In the genomic region with DNA sequence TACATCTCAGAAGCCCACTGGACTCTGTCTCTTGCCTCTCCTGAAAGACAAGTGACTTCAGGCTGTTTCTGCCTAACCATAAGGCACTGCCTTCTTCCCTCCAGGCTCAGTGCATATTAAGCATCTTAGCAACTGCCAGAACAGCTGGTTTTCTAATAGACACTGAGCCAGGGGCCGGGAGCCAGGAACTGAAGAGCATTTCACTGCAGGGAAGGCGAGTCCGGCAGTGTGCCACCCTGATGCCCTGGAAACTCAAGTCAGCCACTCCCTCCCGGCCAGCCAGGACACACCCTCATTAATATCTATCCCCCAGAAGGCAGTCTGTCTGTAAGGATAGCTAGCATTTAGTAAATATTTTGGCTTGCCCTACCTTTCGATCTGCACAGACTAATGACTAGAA, we compare ENCODE assay signal across 8 mouse cellular contexts. TPM values are rescaled to one million over a fixed set of nuclear protein-coding genes. Genes with fewer than 3 reads are reported as not detected.
DNase-seq lines count a peak whose midpoint lies in the region; ATAC-seq and TF ChIP-seq lines count a peak whose summit lies in the region.

No protein-coding gene starts in this region.

- DNase-seq in hindbrain, embryonic 10.5 days (ENCODE audit: low spot score), result no peak
- peak; percentile 87 for DNase-seq in gastrocnemius, postnatal 14 days
- DNase-seq in left cerebral cortex, adult 9 months (ENCODE audit: low spot score in 2 of 2), result no peak
- DNase-seq in embryo, embryonic 10.5 days (ENCODE audit: low spot score), result no peak
- no peak for DNase-seq in cerebellum, postnatal 36 days

- ATAC-seq in hindbrain, embryonic 13.5 days (ENCODE audit: low FRiP score), result peak; percentile 65; the same call in 1 of the 2 replicates
- peak; percentile 32; the same call in 1 of the 2 replicates for ATAC-seq in lung, embryonic 16.5 days (ENCODE audit: low read depth)

- intact Hi-C loops in gastrocnemius, postnatal 14 days (cut with DNase I; ENCODE audit: low total_unique reads), result loop anchor here (10.0 kb wide), 2 partner anchors 65 to 355 kb away; a partner anchor contains a TSS

- peak; percentile 51; the same call in 1 of the 2 replicates for TF ChIP-seq POLR2A in bone marrow, adult 2 months (IDR thresholded peaks at IDR 0.05; ENCODE audit: borderline replicate concordance, control insufficient read depth, low read depth, low read length)

- H3K9me3 ChIP-seq in hindbrain, embryonic 13.5 days, result no peaks in the 10 kb centered on the region
- H3K9me3 ChIP-seq in hindbrain, embryonic 10.5 days, result no peaks in the 10 kb centered on the region
- H3K9me3 ChIP-seq in lung, embryonic 16.5 days (ENCODE audit: control insufficient read depth, low read length), result no peaks in the 10 kb centered on the region

- peaks cover 11% of the 10 kb centered on the region for H3K36me3 ChIP-seq in hindbrain, embryonic 13.5 days
- no peaks in the 10 kb centered on the region for H3K36me3 ChIP-seq in hindbrain, embryonic 10.5 days
- no peaks in the 10 kb centered on the region for H3K36me3 ChIP-seq in lung, embryonic 16.5 days (ENCODE audit: control insufficient read depth, insufficient read depth, low read length)

- WGBS in hindbrain, embryonic 13.5 days, result 61% methylated on average over 5 of the region's 5 CpGs
- 63% methylated on average over 5 of the region's 5 CpGs for WGBS in hindbrain, embryonic 10.5 days
- 55% methylated on average over 5 of the region's 5 CpGs for WGBS in bone marrow, adult 2 months
- 31% methylated on average over 5 of the region's 5 CpGs for WGBS in lung, embryonic 16.5 days

- no peak overlapping the region for H3K9ac ChIP-seq in hindbrain, embryonic 13.5 days
- 0 out of 2 replicates have a peak overlapping the region, but pooled peaks have one; percentile 24 for H3K9ac ChIP-seq in lung, embryonic 16.5 days (ENCODE audit: low read length)

- H3K4me2 ChIP-seq in hindbrain, embryonic 13.5 days, result no peak overlapping the region
- H3K4me2 ChIP-seq in lung, embryonic 16.5 days (ENCODE audit: low read depth, low read length), result no peak overlapping the region

- H3K27me3 ChIP-seq in hindbrain, embryonic 13.5 days, result no peaks in the 10 kb centered on the region
- no peaks in the 10 kb centered on the region for H3K27me3 ChIP-seq in hindbrain, embryonic 10.5 days (ENCODE audit: insufficient read depth, poor library complexity, severe bottlenecking)
- no peaks in the 10 kb centered on the region for H3K27me3 ChIP-seq in lung, embryonic 16.5 days (ENCODE audit: control insufficient read depth, insufficient read depth, low read depth, low read length)

- H3K4me3 ChIP-seq in hindbrain, embryonic 13.5 days, result no peak overlapping the region
- no peak overlapping the region for H3K4me3 ChIP-seq in hindbrain, embryonic 10.5 days
- no peak overlapping the region for H3K4me3 ChIP-seq in bone marrow, adult 2 months (replicated peaks; ENCODE audit: control insufficient read depth, low read depth, low read length)
- H3K4me3 ChIP-seq in lung, embryonic 16.5 days (ENCODE audit: low read length), result no peak overlapping the region

- TF ChIP-seq CTCF in bone marrow, adult 2 months (IDR thresholded peaks at IDR 0.05; ENCODE audit: control insufficient read depth, insufficient read depth, low read length), result no peak

- H3K4me1 ChIP-seq in hindbrain, embryonic 13.5 days (replicated peaks), result 0 out of 2 replicates have a peak, but pooled peaks cover 4% of the 10 kb centered on the region
- 0 out of 2 replicates have a peak, but pooled peaks cover 4% of the 10 kb centered on the region for H3K4me1 ChIP-seq in hindbrain, embryonic 10.5 days (replicated peaks)
- peaks cover 3% of the 10 kb centered on the region for H3K4me1 ChIP-seq in bone marrow, adult 2 months (ENCODE audit: control insufficient read depth, insufficient read depth, low read length)
- H3K4me1 ChIP-seq in lung, embryonic 16.5 days (replicated peaks; ENCODE audit: control insufficient read depth, insufficient read depth, low read length), result peaks cover 13% of the 10 kb centered on the region

- no peak overlapping the region for H3K27ac ChIP-seq in hindbrain, embryonic 13.5 days
- H3K27ac ChIP-seq in hindbrain, embryonic 10.5 days, result no peak overlapping the region
- peak overlapping the region; percentile 89 for H3K27ac ChIP-seq in bone marrow, adult 2 months (ENCODE audit: control insufficient read depth, insufficient read depth, low read depth, low read length, poor library complexity)
- 0 out of 2 replicates have a peak overlapping the region, but pooled peaks have one; percentile 22 for H3K27ac ChIP-seq in lung, embryonic 16.5 days (ENCODE audit: low read length)

RNA-seq across cellular contexts. Expression of a gene that starts 12.1 kb away (rescaled TPM):
- 7.2 and 9.4 TPM in 2 replicates for polyA plus RNA-seq in hindbrain, embryonic 13.5 days (2015; fragmentation: Nextera tagmentation; extraction: Ambion mirVana)
- polyA plus RNA-seq in hindbrain, embryonic 10.5 days (2016; fragmentation: Nextera tagmentation; extraction: Ambion mirVana), result 26.7 and 30.0 TPM in 2 replicates
- 14.2 and 18.7 TPM in 2 replicates for polyA plus RNA-seq in bone marrow, adult 2 months (2011; ENCODE audit: insufficient read depth, insufficient read length, low replicate concordance, missing spikeins)
- 1 to 10 TPM in 1 of 2 experiments, under 1 TPM in 1; 0.55 to 1.1 TPM for total RNA-seq in gastrocnemius, postnatal 14 days (2021)
- polyA plus RNA-seq in lung, embryonic 16.5 days (2015; fragmentation: Nextera tagmentation; extraction: Ambion mirVana), result 18.1 and 22.3 TPM in 2 replicates

Comparison
In these comparisons a context has a peak if more than half of its experiments do, and no peak if none do; other contexts are left out.
1. H3K27ac ChIP-seq: peak in bone marrow, adult 2 months (single experiment) and lung, embryonic 16.5 days (single experiment); none in hindbrain, embryonic 13.5 days (single experiment) and hindbrain, embryonic 10.5 days (single experiment).